Mouse (Mus musculus) E14TG2a.4 (cell line): ENCODE measurements around the gene 4931414P19Rik.
A peak's percentile ranks its signal among the peaks of the same experiment; 100 is the strongest.

Experiments
- H3K27me3 ChIP-seq: 2 replicates; pipeline ENCODE4 v1.6.1; 2014; ENCODE audit warnings: low read length, control low read depth; ENCODE audit not compliant: insufficient read depth
- H3K36me3 ChIP-seq: 2 replicates; pipeline ENCODE4 v1.6.1; 2014; ENCODE audit warnings: low read length, control low read depth; ENCODE audit not compliant: insufficient read depth
- H3K4me1 ChIP-seq: replicated peaks from 2 replicates; pipeline ENCODE4 v1.6.1; 2014; ENCODE audit warnings: low read depth, low read length, control low read depth
- H3K4me3 ChIP-seq: replicated peaks from 2 replicates; pipeline ENCODE4 v1.5.1; 2014; ENCODE audit warnings: mild to moderate bottlenecking, low read length
- H3K9me3 ChIP-seq: 2 replicates; pipeline ENCODE4 v1.6.1; 2014; ENCODE audit warnings: low read length, control low read depth
- CTCF ChIP-seq: conservative IDR thresholded peaks from 2 replicates; pipeline ENCODE4 v1.5.1; 2014; ENCODE audit warnings: low read length
- NANOG ChIP-seq: IDR thresholded peaks from 2 replicates; pipeline ENCODE4 v1.6.1; 2014; ENCODE audit warnings: borderline replicate concordance, low read length, mixed read lengths
- POU5F1 ChIP-seq: IDR thresholded peaks from 2 replicates; pipeline ENCODE4 v1.6.1; 2014; ENCODE audit warnings: low read length, borderline replicate concordance

Gene 4931414P19Rik

GRCm38 (mm10) chr14:54644294-54644693 is 38.5 kb upstream of the 4931414P19Rik start:
- H3K27me3 ChIP-seq: peaks cover 17% of the 10 kb centered on the region
- H3K4me3 ChIP-seq: peak overlapping the region; percentile 41; the same call in 1 of the 2 replicates
- no peaks in the 10 kb centered on the region for H3K9me3 ChIP-seq
- no peak for TF ChIP-seq CTCF
- TF ChIP-seq POU5F1: no peak
- TF ChIP-seq NANOG: no peak
- peaks cover 74% of the 10 kb centered on the region for H3K36me3 ChIP-seq
- H3K4me1 ChIP-seq: peaks cover 79% of the 10 kb centered on the region

GRCm38 (mm10) chr14:54643011-54643410 is 37.2 kb upstream of the 4931414P19Rik start:
- Histone ChIP-seq H3K36me3 (peaks cover 69% of the 10 kb centered on the region), H3K4me3 (peak overlapping the region; percentile 5; the same call in 1 of the 2 replicates), H3K27me3 (peaks cover 29% of the 10 kb centered on the region), H3K4me1 (peaks cover 68% of the 10 kb centered on the region), H3K9me3 (no peaks in the 10 kb centered on the region)
- TF ChIP-seq NANOG: no peak
- TF ChIP-seq CTCF: no peak
- no peak for TF ChIP-seq POU5F1

- Histone ChIP-seq H3K9me3 (no peaks in the 10 kb centered on the region), H3K27me3 (peaks cover 30% of the 10 kb centered on the region), H3K4me1 (peaks cover 63% of the 10 kb centered on the region), H3K36me3 (peaks cover 63% of the 10 kb centered on the region), H3K4me3 (peak overlapping the region; percentile 86; the same call in 1 of the 2 replicates)
- TF ChIP-seq POU5F1 (no peak), NANOG (no peak), CTCF (no peak)
Measured at GRCm38 (mm10) chr14:54642224-54642944, 36.6 kb upstream of the 4931414P19Rik start.

- Histone ChIP-seq H3K4me3 (peak within 1 kb of the TSS; percentile 86), H3K27me3 (peaks cover 30% of the 10 kb centered on the region), H3K36me3 (peaks cover 54% of the 10 kb centered on the region), H3K4me1 (peaks cover 58% of the 10 kb centered on the region), H3K9me3 (no peaks in the 10 kb centered on the region)
- no peak for TF ChIP-seq POU5F1
- peak; percentile 80 for TF ChIP-seq CTCF
- TF ChIP-seq NANOG: no peak
Measured at GRCm38 (mm10) chr14:54641305-54641969, 35.6 kb upstream of the 4931414P19Rik start, which contains the start of gene Cdh24. Cdh24 (minus strand) TSS chr14:54641364.

DNA sequence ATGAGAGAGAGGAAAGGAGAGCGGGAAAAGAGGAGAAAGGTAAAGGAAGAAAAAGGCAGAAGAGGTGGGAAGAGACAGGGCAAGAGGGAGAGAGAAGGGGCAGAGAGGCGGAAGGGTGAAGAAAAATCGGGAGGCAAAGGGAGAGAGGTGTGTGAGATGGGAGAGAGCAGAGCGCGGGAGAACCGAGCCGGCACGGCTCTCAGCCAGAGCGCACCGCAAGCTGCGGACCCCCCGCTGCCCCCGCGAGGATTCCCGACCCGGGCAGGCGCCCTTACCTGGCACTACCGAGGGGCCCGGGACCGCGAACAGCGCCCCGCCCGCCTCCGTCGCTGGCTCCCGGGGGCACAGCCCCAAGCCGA is 35.1 kb upstream of the 4931414P19Rik start, which contains the start of gene Gm17606:
TSS of gene Gm17606 (plus strand) at position 7 of the 359 bp plus-strand sequence.
- TF ChIP-seq CTCF (no peak), POU5F1 (no peak), NANOG (no peak)
- Histone ChIP-seq H3K9me3 (no peaks in the 10 kb centered on the region), H3K4me3 (peak within 1 kb of the TSS; percentile 86), H3K4me1 (peaks cover 58% of the 10 kb centered on the region), H3K36me3 (peaks cover 49% of the 10 kb centered on the region), H3K27me3 (peaks cover 30% of the 10 kb centered on the region)

DNA sequence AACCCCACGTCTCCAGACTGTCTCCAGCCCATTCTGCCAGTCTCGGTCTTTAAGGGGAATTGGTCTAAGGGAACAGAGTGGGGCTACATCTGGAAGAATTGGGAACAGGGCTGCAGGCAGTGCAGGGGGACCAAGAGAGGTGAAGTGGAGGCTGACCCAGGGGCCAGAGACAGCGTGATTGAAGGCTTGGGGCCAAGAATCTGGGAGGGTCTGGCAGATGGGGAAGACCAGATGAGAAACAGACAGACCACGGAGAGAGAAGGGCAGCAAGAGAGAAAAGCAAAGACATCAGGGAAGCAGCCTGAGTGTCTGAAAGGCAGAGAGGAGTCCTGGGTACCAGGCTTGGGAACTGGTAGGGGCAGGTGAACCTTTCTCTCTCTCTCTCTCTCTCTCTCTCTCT is 34.3 kb upstream of the 4931414P19Rik start:
- Histone ChIP-seq H3K4me3 (no peak overlapping the region), H3K36me3 (peaks cover 41% of the 10 kb centered on the region), H3K9me3 (no peaks in the 10 kb centered on the region), H3K27me3 (peaks cover 30% of the 10 kb centered on the region), H3K4me1 (peaks cover 53% of the 10 kb centered on the region)
- no peak for TF ChIP-seq CTCF
- TF ChIP-seq NANOG: no peak
- TF ChIP-seq POU5F1: no peak

- Histone ChIP-seq H3K27me3 (peaks cover 33% of the 10 kb centered on the region), H3K4me1 (peaks cover 38% of the 10 kb centered on the region), H3K4me3 (no peak overlapping the region), H3K9me3 (no peaks in the 10 kb centered on the region), H3K36me3 (peaks cover 21% of the 10 kb centered on the region)
- TF ChIP-seq NANOG: no peak
- TF ChIP-seq POU5F1: no peak
- TF ChIP-seq CTCF: no peak
Measured at GRCm38 (mm10) chr14:54638210-54638609, 32.4 kb upstream of the 4931414P19Rik start.

- TF ChIP-seq CTCF: peak; percentile 94
- TF ChIP-seq POU5F1: no peak
Measured at GRCm38 (mm10) chr14:54636954-54637353, 31.2 kb upstream of the 4931414P19Rik start.

More at GRCm38 (mm10) chr14:54636954-54637353, 31.2 kb upstream of the 4931414P19Rik start:
- peaks cover 40% of the 10 kb centered on the region for H3K27me3 ChIP-seq
- H3K36me3 ChIP-seq: peaks cover 9% of the 10 kb centered on the region; the same call in 1 of the 2 replicates
- no peak overlapping the region for H3K4me3 ChIP-seq
- peaks cover 25% of the 10 kb centered on the region for H3K4me1 ChIP-seq
- H3K9me3 ChIP-seq: no peaks in the 10 kb centered on the region
